Mouse (Mus musculus) sigmoid colon, adult 10 weeks (tissue): ENCODE measurements around the gene 4930522L14Rik. TPM values are rescaled to one million over a fixed set of nuclear protein-coding genes. Genes with fewer than 3 reads are reported as not detected.

Source experiments
- polyA plus RNA-seq: library from polyadenylated mRNA; stranded (reverse); fragments of 350-450 nt; fragmentation: Illumina TruSeq; extraction: RNeasy Lipid Tissue Mini Kit (QIAGEN cat#74804); gene quantifications from one replicate; pipeline ENCODE4 v1.2.3, GENCODE M21; 2014; ENCODE audit warnings: low read depth, low replicate concordance

The 4930522L14Rik gene
- 33.5 TPM for polyA plus RNA-seq

DNA sequence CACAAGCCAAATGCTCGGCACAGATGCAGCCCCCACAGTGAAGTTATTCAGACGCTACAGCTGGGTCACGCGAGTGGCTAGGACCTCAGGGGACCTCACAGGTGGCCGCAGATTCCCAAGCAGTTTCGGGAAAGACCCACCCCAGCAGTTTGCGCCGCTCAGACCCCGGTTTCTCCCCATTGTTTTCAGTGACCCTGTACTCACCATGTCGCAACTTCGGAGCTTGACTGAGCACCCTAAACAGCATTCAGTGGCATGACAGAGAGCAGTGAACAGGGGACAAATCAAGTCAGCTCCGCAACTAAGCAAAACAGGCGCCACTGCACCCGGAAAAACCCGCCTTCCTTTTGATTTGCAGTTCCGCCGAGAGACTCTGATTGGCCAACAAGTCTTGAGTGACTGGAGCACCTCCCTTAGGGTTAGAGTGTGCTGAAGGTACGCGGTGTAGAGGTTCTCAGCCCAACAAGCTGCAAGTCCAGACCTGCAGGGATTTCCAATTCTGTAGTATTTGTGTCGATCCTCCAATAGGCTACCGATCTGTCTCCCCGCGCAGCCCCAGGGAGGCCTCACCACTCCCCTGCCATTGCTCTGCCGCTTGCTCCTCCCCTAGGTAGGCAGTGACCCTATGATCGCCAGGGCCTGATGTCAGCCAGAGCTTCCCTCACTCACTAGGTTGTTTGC, at the start of gene 4930522L14Rik:
TSS of gene 4930522L14Rik (minus strand) at position 496 of the 681 bp plus-strand sequence.

DNA sequence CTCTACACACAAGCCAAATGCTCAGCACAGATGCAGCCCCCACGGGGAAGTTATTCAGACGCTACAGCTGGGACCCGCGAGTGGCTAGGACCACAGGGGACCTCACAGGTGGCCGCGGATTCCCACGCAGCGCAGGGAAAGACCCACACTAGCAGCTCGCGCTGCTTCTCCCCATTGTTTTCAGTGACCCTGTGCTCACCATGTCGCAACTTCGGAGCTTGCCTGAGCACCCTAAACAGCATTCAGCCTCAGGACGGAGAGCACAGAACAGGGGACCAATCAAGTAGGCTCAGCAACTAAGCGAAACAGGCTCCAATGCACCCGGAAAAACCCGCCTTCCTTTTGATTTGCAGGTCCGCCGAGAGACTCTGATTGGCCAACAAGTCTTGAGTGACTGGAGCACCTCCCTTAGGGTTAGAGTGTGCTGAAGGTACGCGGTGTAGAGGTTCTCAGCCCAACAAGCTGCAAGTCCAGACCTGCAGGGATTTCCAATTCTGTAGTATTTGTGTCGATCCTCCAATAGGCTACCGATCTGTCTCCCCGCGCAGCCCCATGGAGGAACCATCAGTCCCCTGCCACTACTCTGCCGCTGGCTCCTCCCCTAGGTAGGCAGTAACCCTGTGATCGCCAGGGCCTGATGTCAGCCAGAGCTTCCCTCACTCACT, 61.0 kb downstream of the 4930522L14Rik start, which contains the start of gene 5430403G16Rik:
TSS of gene 5430403G16Rik (minus strand) at position 505 of the 665 bp plus-strand sequence.

Other genes with a start within 250 kb of the 4930522L14Rik start
- gene Crlf2, start 192.9 kb downstream of the 4930522L14Rik start, polyA plus RNA-seq = 1.0 TPM
- 9.6 TPM for gene 5430403G16Rik, start 60.8 kb downstream of the 4930522L14Rik start, polyA plus RNA-seq
- gene Gm15446, start 171.5 kb upstream of the 4930522L14Rik start, polyA plus RNA-seq = 105 TPM
- 145 TPM for gene Zfp932, start 244.6 kb upstream of the 4930522L14Rik start, polyA plus RNA-seq